Mouse (Mus musculus) MEL (cell line): ENCODE data around the gene Glra1. TPM values are rescaled to one million over a fixed set of nuclear protein-coding genes. Genes with fewer than 3 reads are reported as not detected.

ENCODE experiments used
- DNase-seq: peaks from one replicate; pipeline ENCODE4 v3.0.0; 2011; ENCODE audit warnings: low read depth, low spot score
- H3K27ac ChIP-seq: 2 replicates; pipeline ENCODE4 v1.5.1; 2012; ENCODE audit warnings: low read depth, mild to moderate bottlenecking, control low read depth, low read length, moderate library complexity; ENCODE audit not compliant: control insufficient read depth
- H3K27me3 ChIP-seq, 2 experiments: fragments of 150-350 bp in 1 of 2; sonication (generic) in 1 of 2; 2 replicates each; pipeline ENCODE4 v1.6.1; 2012; ENCODE audit warnings: low read length in 2 of 2, mild to moderate bottlenecking in 2 of 2, improper control_type of control experiment in 1 of 2, moderate library complexity in 1 of 2; ENCODE audit not compliant: insufficient read depth in 2 of 2, control insufficient read depth in 1 of 2
- H3K36me3 ChIP-seq, 2 experiments: 2 replicates each; pipeline ENCODE4 v1.6.1; 2012 to 2014; ENCODE audit warnings: low read length in 2 of 2, improper control_type of control experiment in 1 of 2, inconsistent platforms in 1 of 2, mild to moderate bottlenecking in 1 of 2; ENCODE audit not compliant: insufficient read depth in 2 of 2, control insufficient read depth in 1 of 2
- H3K4me1 ChIP-seq, 2 experiments: fragments of 150-350 bp in 1 of 2; sonication (generic) in 1 of 2; 2 replicates each; pipeline ENCODE4 v1.6.1; 2012; ENCODE audit warnings: low read length in 2 of 2, improper control_type of control experiment in 1 of 2, mild to moderate bottlenecking in 1 of 2; ENCODE audit not compliant: insufficient read depth in 2 of 2, control insufficient read depth in 1 of 2
- H3K4me3 ChIP-seq, 2 experiments: fragments of 150-350 bp in 1 of 2; sonication (generic) in 1 of 2; 2 replicates each; pipeline ENCODE4 v1.5.1; 2012; ENCODE audit warnings: low read depth in 2 of 2, low read length in 2 of 2, mild to moderate bottlenecking in 2 of 2, moderate library complexity in 2 of 2, control low read depth in 1 of 2, improper control_type of control experiment in 1 of 2; ENCODE audit not compliant: control insufficient read depth in 1 of 2, insufficient read depth in 1 of 2
- H3K79me2 ChIP-seq: 2 replicates; pipeline ENCODE4 v1.6.1; 2012; ENCODE audit warnings: mild to moderate bottlenecking, low read length, moderate library complexity; ENCODE audit not compliant: control insufficient read depth, poor library complexity, insufficient read depth
- H3K9ac ChIP-seq: 2 replicates; pipeline ENCODE4 v1.6.1; 2012; ENCODE audit warnings: low read depth, mild to moderate bottlenecking, control low read depth, low read length, moderate library complexity; ENCODE audit not compliant: control insufficient read depth, poor library complexity, severe bottlenecking
- H3K9me3 ChIP-seq: fragments of 150-350 bp; sonication (generic); replicated peaks from 2 replicates; pipeline ENCODE4 v1.6.1; 2012; ENCODE audit warnings: mild to moderate bottlenecking, low read length, improper control_type of control experiment, moderate library complexity; ENCODE audit not compliant: insufficient read depth
- BHLHE40 ChIP-seq: IDR thresholded peaks from 2 replicates; pipeline ENCODE4 v1.6.1; 2012; ENCODE audit warnings: low read depth, mild to moderate bottlenecking, inconsistent platforms, low read length, improper control_type of control experiment, borderline replicate concordance
- CHD2 ChIP-seq: IDR thresholded peaks from 2 replicates; pipeline ENCODE4 v1.6.1; 2011; ENCODE audit warnings: low read length, improper control_type of control experiment
- CTCF ChIP-seq, 3 experiments: IDR thresholded peaks in 2 of 3; conservative IDR thresholded peaks in 1 of 3; 2 replicates each; pipeline ENCODE4 v1.5.1; 2011 to 2012; ENCODE audit warnings: low read length in 3 of 3, low read depth in 2 of 3, mild to moderate bottlenecking in 2 of 3, improper control_type of control experiment in 1 of 3, inconsistent platforms in 1 of 3, mixed read lengths in 1 of 3, moderate library complexity in 1 of 3; ENCODE audit not compliant: control insufficient read depth in 1 of 3, insufficient read depth in 1 of 3, poor library complexity in 1 of 3, severe bottlenecking in 1 of 3
- ETS1 ChIP-seq: IDR thresholded peaks from 2 replicates; pipeline ENCODE4 v1.6.1; 2012; ENCODE audit warnings: low read depth, mild to moderate bottlenecking, inconsistent platforms, low read length, improper control_type of control experiment, moderate library complexity
- GABPA ChIP-seq: IDR thresholded peaks from 2 replicates; pipeline ENCODE4 v1.6.1; 2012; ENCODE audit warnings: low read depth, mild to moderate bottlenecking, inconsistent platforms, low read length, improper control_type of control experiment, moderate library complexity
- GATA1 ChIP-seq: IDR thresholded peaks from 2 replicates; pipeline ENCODE4 v1.6.1; 2011; ENCODE audit warnings: low read depth, low read length, improper control_type of control experiment
- JUND ChIP-seq: IDR thresholded peaks from 2 replicates; pipeline ENCODE4 v1.6.1; 2011; ENCODE audit warnings: low read depth, mild to moderate bottlenecking, improper control_type of control experiment, low read length
- MAFK ChIP-seq: IDR thresholded peaks from 2 replicates; pipeline ENCODE4 v1.6.1; 2011; ENCODE audit warnings: low read depth, mild to moderate bottlenecking, low read length, improper control_type of control experiment, borderline replicate concordance
- MAX ChIP-seq: IDR thresholded peaks from 2 replicates; pipeline ENCODE4 v1.6.1; 2011; ENCODE audit warnings: low read length, improper control_type of control experiment
- MXI1 ChIP-seq: IDR thresholded peaks from 2 replicates; pipeline ENCODE4 v1.6.1; 2011; ENCODE audit warnings: mild to moderate bottlenecking, low read depth, low read length, improper control_type of control experiment
- MYB ChIP-seq: IDR thresholded peaks from 2 replicates; pipeline ENCODE4 v1.6.1; 2011; ENCODE audit warnings: mild to moderate bottlenecking, low read depth, low read length, improper control_type of control experiment
- MYC ChIP-seq: IDR thresholded peaks from 2 replicates; pipeline ENCODE4 v1.6.1; 2011; ENCODE audit warnings: low read depth, mild to moderate bottlenecking, low read length, improper control_type of control experiment, moderate library complexity
- NELFE ChIP-seq: IDR thresholded peaks from 2 replicates; pipeline ENCODE4 v1.6.1; 2011; ENCODE audit warnings: low read depth, low read length, improper control_type of control experiment
- NRF1 ChIP-seq: IDR thresholded peaks from 2 replicates; pipeline ENCODE4 v1.6.1; 2014; ENCODE audit warnings: low read depth, mild to moderate bottlenecking, inconsistent platforms, low read length, improper control_type of control experiment, moderate library complexity; ENCODE audit not compliant: poor library complexity, insufficient read depth, severe bottlenecking
- RAD21 ChIP-seq: IDR thresholded peaks from 2 replicates; pipeline ENCODE4 v1.6.1; 2011; ENCODE audit warnings: mild to moderate bottlenecking, low read depth, low read length, improper control_type of control experiment
- SIN3A ChIP-seq: IDR thresholded peaks from 2 replicates; pipeline ENCODE4 v1.6.1; 2012; ENCODE audit warnings: low read length, improper control_type of control experiment, inconsistent platforms
- SMC3 ChIP-seq: IDR thresholded peaks from 2 replicates; pipeline ENCODE4 v1.6.1; 2011; ENCODE audit warnings: low read depth, low read length, improper control_type of control experiment
- TAL1 ChIP-seq: IDR thresholded peaks from 2 replicates; pipeline ENCODE4 v1.6.1; 2012; ENCODE audit warnings: mild to moderate bottlenecking, inconsistent platforms, low read length, moderate library complexity, mixed read lengths
- TBP ChIP-seq: IDR thresholded peaks from 2 replicates; pipeline ENCODE4 v1.8.0; 2011; ENCODE audit warnings: low read depth, low read length, improper control_type of control experiment
- TCF12 ChIP-seq: IDR thresholded peaks from 2 replicates; pipeline ENCODE4 v1.6.1; 2014; ENCODE audit warnings: low read depth, mild to moderate bottlenecking, inconsistent platforms, low read length, improper control_type of control experiment, moderate library complexity
- USF2 ChIP-seq, 2 experiments: IDR thresholded peaks; 2 replicates each; pipeline ENCODE4 v1.6.1; 2011 to 2012; ENCODE audit warnings: improper control_type of control experiment in 2 of 2, low read length in 2 of 2, borderline replicate concordance in 1 of 2, inconsistent platforms in 1 of 2, low read depth in 1 of 2, mild to moderate bottlenecking in 1 of 2; ENCODE audit not compliant: insufficient read depth in 1 of 2
- ZC3H11A ChIP-seq: IDR thresholded peaks from 2 replicates; pipeline ENCODE4 v1.6.1; 2012; ENCODE audit warnings: low read depth, mild to moderate bottlenecking, inconsistent platforms, low read length, improper control_type of control experiment
- ZNF384 ChIP-seq: IDR thresholded peaks from 2 replicates; pipeline ENCODE4 v1.6.1; 2012; ENCODE audit warnings: low read depth, mild to moderate bottlenecking, inconsistent platforms, low read length, improper control_type of control experiment
- polyA plus RNA-seq, 2 experiments: library from polyadenylated mRNA; stranded (reverse) in 1 of 2; unstranded in 1 of 2; fragments of >175 nt in 1 of 2; fragments of >200 nt in 1 of 2; gene quantifications; 2 replicates each; pipeline versions ENCODE4 v1.2.1 to v1.2.4; 2012; ENCODE audit warnings: low replicate concordance in 2 of 2, low read depth in 1 of 2; ENCODE audit not compliant: insufficient read length in 2 of 2, insufficient read depth in 1 of 2, missing spikeins in 1 of 2
- total RNA-seq: library from RNA; depleted of rRNA; stranded (reverse); fragments of 300-350 nt; gene quantifications from 2 replicates; pipeline ENCODE4 v1.2.3, GENCODE M21; 2012

The Glra1 gene
- total and polyA plus RNA-seq, 3 experiments, result not detected

GRCm38 (mm10) chr11:55517666-55518065 is 90.3 kb downstream of the Glra1 start (continued):
- no peak for TF ChIP-seq USF2 (IDR thresholded peaks at IDR 0.05; ENCODE audit: borderline replicate concordance in 1 of 2, insufficient read depth in 1 of 2, low read depth in 1 of 2, low read length in 2 of 2)

- no peak overlapping the region for H3K9ac ChIP-seq
- H3K36me3 ChIP-seq, result no peaks in the 10 kb centered on the region
- no peaks in the 10 kb centered on the region for H3K27me3 ChIP-seq
- H3K79me2 ChIP-seq, result no peaks in the 10 kb centered on the region
- H3K4me1 ChIP-seq, result no peaks in the 10 kb centered on the region; a peak in 1 of 4 replicates
- DNase-seq, result peak; percentile 66
- no peak overlapping the region for H3K27ac ChIP-seq
- TF ChIP-seq SMC3 (peak; percentile 67), MYB (no peak), BHLHE40 (peak; percentile 16; the same call in 1 of the 2 replicates), RAD21 (peak; percentile 36), TBP (no peak), CTCF (IDR thresholded peaks at IDR 0.05 in 2 of 3, conservative IDR thresholded peaks at IDR 0.05 in 1 of 3; ENCODE audit: control insufficient read depth in 1 of 3, insufficient read depth in 1 of 3, low read depth in 2 of 3, low read length in 3 of 3, poor library complexity in 1 of 3, severe bottlenecking in 1 of 3) (peak; percentile 58 to 72 (median 71)), USF2 (IDR thresholded peaks at IDR 0.05; ENCODE audit: borderline replicate concordance in 1 of 2, insufficient read depth in 1 of 2, low read depth in 1 of 2, low read length in 2 of 2) (no peak), ETS1 (no peak), TCF12 (no peak), SIN3A (0 out of 2 replicates have a peak, but pooled peaks have one; percentile 20), NELFE (0 out of 2 replicates have a peak, but pooled peaks have one; percentile 15), GABPA (no peak), ZNF384 (no peak), TAL1 (no peak), NRF1 (no peak), JUND (no peak), MAX (no peak), MAFK (no peak), GATA1 (no peak), ZC3H11A (0 out of 2 replicates have a peak, but pooled peaks have one; percentile 13), CHD2 (no peak), MYC (no peak), MXI1 (no peak)
- no peaks in the 10 kb centered on the region for H3K9me3 ChIP-seq
- no peak overlapping the region for H3K4me3 ChIP-seq
Observed at GRCm38 (mm10) chr11:55511374-55511773, 96.6 kb downstream of the Glra1 start.
